ENCODE assay signal across 9 mouse cellular contexts in genomic region chr14:21990321-21991021, GRCm38 (mm10). TPM values are rescaled to one million over a fixed set of nuclear protein-coding genes. Genes with fewer than 3 reads are reported as not detected.
A peak's percentile ranks its signal among the peaks of the same experiment; 100 is the strongest.
DNase-seq lines count a peak whose midpoint lies in the region; ATAC-seq and TF ChIP-seq lines count a peak whose summit lies in the region.
"Had no signal": no experiment of that assay in that cellular context is flagged by ENCODE, and none has a peak within 500 bp of the region (broad histone marks: within the 10 kb centered on the region; RNA-seq: fewer than 3 reads in every experiment).

No protein-coding gene starts in this region.

- H3K4me3 ChIP-seq in forebrain, postnatal 0 days (ENCODE audit: low read depth, low read length): peak overlapping the region; percentile 59

- no peak for ATAC-seq in forebrain, postnatal 0 days
- no peak for ATAC-seq in CD4-positive, CD25-positive, alpha-beta regulatory T cell, adult 4 months

- H3K4me2 ChIP-seq in forebrain, postnatal 0 days (ENCODE audit: low read depth): peak overlapping the region; percentile 96

- H3K4me1 ChIP-seq in forebrain, postnatal 0 days (ENCODE audit: insufficient read depth): peaks cover 5% of the 10 kb centered on the region

- no peak for TF ChIP-seq CTCF in forebrain, postnatal 0 days (IDR thresholded peaks at IDR 0.05; ENCODE audit: low read depth)

- H3K9ac ChIP-seq in forebrain, postnatal 0 days: no peak overlapping the region

- H3K27ac ChIP-seq in forebrain, postnatal 0 days (ENCODE audit: low read depth, low read length): peak overlapping the region; percentile 54; the same call in 1 of the 2 replicates

- no peaks in the 10 kb centered on the region for H3K9me3 ChIP-seq in forebrain, postnatal 0 days (ENCODE audit: low read length)

- H3K36me3 ChIP-seq in forebrain, postnatal 0 days (ENCODE audit: insufficient read depth): no peaks in the 10 kb centered on the region
- H3K36me3 ChIP-seq: G1E had no signal

- peaks cover 70% of the 10 kb centered on the region for H3K27me3 ChIP-seq in forebrain, postnatal 0 days (ENCODE audit: insufficient read depth, low read length)

- 5% methylated on average over 31 of the region's 31 CpGs for WGBS in forebrain, postnatal 0 days

- peak; percentile 14 for DNase-seq in right cerebral cortex, postnatal 4 days
- no peak for DNase-seq in right cerebral cortex, adult 18-20 months
- DNase-seq in forebrain, postnatal 0 days: peak; percentile 44
- peak; percentile 66 for DNase-seq in kidney, postnatal 10 days
- DNase-seq in mesoderm, embryonic 11.5 days (ENCODE audit: low read depth, low spot score): peak; percentile 70
- DNase-seq in T-cell, adult 2 months (ENCODE audit: low spot score): no peak
- no peak for DNase-seq in right cerebral cortex, adult 2 months (ENCODE audit: low spot score in 2 of 2)

RNA-seq across cellular contexts. Expression of gene Zfp503, which starts 1.1 kb away (rescaled TPM):
- total RNA-seq in forebrain, postnatal 0 days (2014; rRNA removed): 7.7 and 8.7 TPM in 2 replicates
- polyA plus RNA-seq in forebrain, postnatal 0 days (2015; fragmentation: Nextera tagmentation; extraction: Ambion mirVana): 3.9 and 5.0 TPM in 2 replicates
- not detected for polyA plus RNA-seq in CD4-positive, CD25-positive, alpha-beta regulatory T cell, adult 4 months (2017; shearing (Covaris generic))
- total RNA-seq: G1E had no signal

RNA-seq across cellular contexts. Expression of gene Lrmda, which starts 29.0 kb away (rescaled TPM):
- 0.15 TPM in 1 of 2 replicates, not detected in the other for total RNA-seq in forebrain, postnatal 0 days (2014; rRNA removed)
- polyA plus RNA-seq in forebrain, postnatal 0 days (2015; fragmentation: Nextera tagmentation; extraction: Ambion mirVana): 0.18 and 0.28 TPM in 2 replicates
- polyA plus RNA-seq in CD4-positive, CD25-positive, alpha-beta regulatory T cell, adult 4 months (2017; shearing (Covaris generic)): not detected
- total RNA-seq: G1E had no signal
- polyA plus RNA-seq: G1E had no signal

Comparison
In these comparisons a context has a peak if more than half of its experiments do, and no peak if none do; other contexts are left out.
1. DNase-seq: peak in right cerebral cortex, postnatal 4 days (single experiment), forebrain, postnatal 0 days (single experiment), kidney, postnatal 10 days (single experiment) and mesoderm, embryonic 11.5 days (single experiment); none in right cerebral cortex, adult 18-20 months (single experiment), T-cell, adult 2 months (single experiment) and right cerebral cortex, adult 2 months (0 of 2).